Mouse (Mus musculus) right cerebral cortex, adult 2 months (tissue): ENCODE data around the gene Zfp9.

Experiments
- DNase-seq, 2 experiments: peaks; one replicate each; pipeline ENCODE4 v3.0.0; 2021 to 2022; ENCODE audit warnings: low spot score in 2 of 2

Zfp9 gene

GRCm38 (mm10) chr6:118478957-118479708 lies at the start of gene Zfp9:
Gene Zfp9, minus strand, starts transcription at chr6:118479320.
- peak; percentile 81 to 84 for DNase-seq

GRCm38 (mm10) chr6:118520668-118521067 lies 41.5 kb upstream of the Zfp9 start:
- no peak for DNase-seq

- DNase-seq = no peak
These were observed 34.4 kb upstream of the Zfp9 start for GRCm38 (mm10) chr6:118513335-118514012.

- DNase-seq = no peak
These were observed 19.9 kb upstream of the Zfp9 start for GRCm38 (mm10) chr6:118499010-118499409.

GRCm38 (mm10) chr6:118482125-118482524 lies 3.0 kb upstream of the Zfp9 start:
- DNase-seq = no peak

- peak in 1 of 2 experiments; percentile 10 for DNase-seq
These were observed 990 bp downstream of the Zfp9 start for GRCm38 (mm10) chr6:118477875-118478785.

GRCm38 (mm10) chr6:118462069-118462705 lies 16.9 kb downstream of the Zfp9 start:
- no peak for DNase-seq

- DNase-seq = no peak
These were observed 21.4 kb downstream of the Zfp9 start for GRCm38 (mm10) chr6:118457726-118458125.

- DNase-seq = peak; percentile 94 to 96
These were observed 24.0 kb downstream of the Zfp9 start, which contains the start of gene Zfp248 for GRCm38 (mm10) chr6:118455042-118455631. Gene Zfp248, minus strand, starts transcription at chr6:118455528.

- peak; percentile 19 to 44 for DNase-seq
These were observed 24.7 kb downstream of the Zfp9 start for GRCm38 (mm10) chr6:118454452-118454851.

- no peak for DNase-seq
These were observed 47.6 kb downstream of the Zfp9 start for GRCm38 (mm10) chr6:118431502-118431901.

- no peak for DNase-seq
These were observed 52.5 kb downstream of the Zfp9 start for GRCm38 (mm10) chr6:118426666-118427065.

- peak; percentile 96 for DNase-seq
These were observed 59.8 kb downstream of the Zfp9 start, which contains the start of gene Bms1 for GRCm38 (mm10) chr6:118419050-118419920. Gene Bms1, minus strand, starts transcription at chr6:118419474.
